Mouse (Mus musculus): ENCODE data around the gene Gm3952. TPM values are rescaled to one million over a fixed set of nuclear protein-coding genes. Genes with fewer than 3 reads are reported as not detected.
A peak's percentile ranks its signal among the peaks of the same experiment; 100 is the strongest.

Gene Gm3952
- polyA plus RNA-seq (2016; fragmentation: Nextera tagmentation; extraction: Ambion mirVana), result not detected in 2 replicates

- Histone ChIP-seq H3K4me1 (no peaks in the 10 kb centered on the region), H3K4me3 (no peak within 1 kb of the TSS), H3K9ac (no peak within 1 kb of the TSS), H3K9me3 (replicated peaks) (no peaks in the 10 kb centered on the region), H3K27ac (no peak within 1 kb of the TSS), H3K27me3 (replicated peaks) (no peaks in the 10 kb centered on the region), H3K4me2 (no peak within 1 kb of the TSS), H3K36me3 (no peaks in the 10 kb centered on the region)
- WGBS (ENCODE audit: insufficient replicate concordance), result 48% methylated on average over 1 of the region's 1 CpGs
- ATAC-seq, result no peak
Observed at GRCm38 (mm10) chr8:128798594-128798993, at the start of gene Gm3952. Gm3952 (minus strand) TSS chr8:128798694.

- H3K4me2 ChIP-seq, result no peak overlapping the region
- no peak overlapping the region for H3K27ac ChIP-seq
- no peaks in the 10 kb centered on the region for H3K27me3 ChIP-seq (replicated peaks)
- H3K36me3 ChIP-seq, result no peaks in the 10 kb centered on the region
- no peaks in the 10 kb centered on the region for H3K4me1 ChIP-seq
- no peak overlapping the region for H3K4me3 ChIP-seq
- no peak for ATAC-seq
- H3K9me3 ChIP-seq (replicated peaks), result no peaks in the 10 kb centered on the region
- H3K9ac ChIP-seq, result no peak overlapping the region
- 24% methylated on average over 5 of the region's 5 CpGs for WGBS (ENCODE audit: insufficient replicate concordance)
Observed at GRCm38 (mm10) chr8:128843749-128844148, 45.3 kb upstream of the Gm3952 start.

- no peak overlapping the region for H3K4me3 ChIP-seq
- H3K27ac ChIP-seq, result no peak overlapping the region
- ATAC-seq, result no peak
- H3K27me3 ChIP-seq (replicated peaks), result no peaks in the 10 kb centered on the region
- WGBS (ENCODE audit: insufficient replicate concordance), result 60% methylated on average over 4 of the region's 4 CpGs
- H3K4me2 ChIP-seq, result no peak overlapping the region
- H3K9me3 ChIP-seq (replicated peaks), result no peaks in the 10 kb centered on the region
- no peaks in the 10 kb centered on the region for H3K36me3 ChIP-seq
- no peak overlapping the region for H3K9ac ChIP-seq
- no peaks in the 10 kb centered on the region for H3K4me1 ChIP-seq
Observed at GRCm38 (mm10) chr8:128812521-128812920, 14.0 kb upstream of the Gm3952 start.

GRCm38 (mm10) chr8:128735692-128736091 is 62.8 kb downstream of the Gm3952 start:
- Histone ChIP-seq H3K27ac (no peak overlapping the region), H3K9ac (no peak overlapping the region), H3K36me3 (peaks cover 79% of the 10 kb centered on the region), H3K4me1 (no peaks in the 10 kb centered on the region), H3K9me3 (replicated peaks) (no peaks in the 10 kb centered on the region), H3K4me3 (no peak overlapping the region), H3K4me2 (no peak overlapping the region), H3K27me3 (replicated peaks) (no peaks in the 10 kb centered on the region)
- 78% methylated on average over 3 of the region's 3 CpGs for WGBS (ENCODE audit: insufficient replicate concordance)
- no peak for ATAC-seq

GRCm38 (mm10) chr8:128734118-128734517 is 64.4 kb downstream of the Gm3952 start:
- H3K4me3 ChIP-seq, result no peak overlapping the region
- H3K4me2 ChIP-seq, result no peak overlapping the region
- H3K9ac ChIP-seq, result no peak overlapping the region
- H3K4me1 ChIP-seq, result no peaks in the 10 kb centered on the region
- WGBS (ENCODE audit: insufficient replicate concordance), result 65% methylated on average over 3 of the region's 3 CpGs
- H3K27ac ChIP-seq, result no peak overlapping the region
- H3K27me3 ChIP-seq (replicated peaks), result no peaks in the 10 kb centered on the region
- ATAC-seq, result no peak
- H3K36me3 ChIP-seq, result peaks cover 83% of the 10 kb centered on the region
- H3K9me3 ChIP-seq (replicated peaks), result no peaks in the 10 kb centered on the region

GRCm38 (mm10) chr8:128732254-128732653 is 66.2 kb downstream of the Gm3952 start:
- Histone ChIP-seq H3K4me2 (no peak overlapping the region), H3K4me1 (no peaks in the 10 kb centered on the region), H3K9ac (no peak overlapping the region), H3K27ac (no peak overlapping the region), H3K9me3 (replicated peaks) (no peaks in the 10 kb centered on the region), H3K27me3 (replicated peaks) (no peaks in the 10 kb centered on the region), H3K4me3 (no peak overlapping the region), H3K36me3 (peaks cover 83% of the 10 kb centered on the region)
- 78% methylated on average over 2 of the region's 2 CpGs for WGBS (ENCODE audit: insufficient replicate concordance)
- no peak for ATAC-seq

- Histone ChIP-seq H3K4me3 (no peak overlapping the region), H3K4me1 (no peaks in the 10 kb centered on the region), H3K27ac (no peak overlapping the region), H3K36me3 (peaks cover 83% of the 10 kb centered on the region), H3K9ac (no peak overlapping the region), H3K4me2 (no peak overlapping the region), H3K27me3 (replicated peaks) (no peaks in the 10 kb centered on the region), H3K9me3 (replicated peaks) (no peaks in the 10 kb centered on the region)
- no peak for ATAC-seq
- WGBS (ENCODE audit: insufficient replicate concordance), result 88% methylated on average over 1 of the region's 1 CpGs
Observed at GRCm38 (mm10) chr8:128727213-128727612, 71.3 kb downstream of the Gm3952 start.

- H3K4me1 ChIP-seq, result peaks cover 5% of the 10 kb centered on the region; the same call in 1 of the 2 replicates
- no peak overlapping the region for H3K9ac ChIP-seq
- H3K4me2 ChIP-seq, result no peak overlapping the region
- no peaks in the 10 kb centered on the region for H3K9me3 ChIP-seq (replicated peaks)
- peaks cover 80% of the 10 kb centered on the region for H3K36me3 ChIP-seq
- no peaks in the 10 kb centered on the region for H3K27me3 ChIP-seq (replicated peaks)
- no peak overlapping the region for H3K4me3 ChIP-seq
- 65% methylated on average over 1 of the region's 1 CpGs for WGBS (ENCODE audit: insufficient replicate concordance)
- no peak for ATAC-seq
- no peak overlapping the region for H3K27ac ChIP-seq
Observed at GRCm38 (mm10) chr8:128724819-128725218, 73.7 kb downstream of the Gm3952 start.

GRCm38 (mm10) chr8:128716184-128716583 is 82.3 kb downstream of the Gm3952 start:
- Histone ChIP-seq H3K36me3 (peaks cover 89% of the 10 kb centered on the region), H3K4me1 (peaks cover 5% of the 10 kb centered on the region; the same call in 1 of the 2 replicates), H3K27ac (no peak overlapping the region), H3K27me3 (replicated peaks) (no peaks in the 10 kb centered on the region), H3K4me3 (no peak overlapping the region), H3K9me3 (replicated peaks) (no peaks in the 10 kb centered on the region), H3K9ac (no peak overlapping the region), H3K4me2 (no peak overlapping the region)
- no peak for ATAC-seq

GRCm38 (mm10) chr8:128709261-128709660 is 89.2 kb downstream of the Gm3952 start:
- peak; percentile 77 for ATAC-seq
- H3K4me3 ChIP-seq, result no peak overlapping the region
- WGBS (ENCODE audit: insufficient replicate concordance), result 36% methylated on average over 3 of the region's 3 CpGs
- no peak overlapping the region for H3K4me2 ChIP-seq
- H3K27me3 ChIP-seq (replicated peaks), result no peaks in the 10 kb centered on the region
- H3K36me3 ChIP-seq, result peaks cover 85% of the 10 kb centered on the region
- H3K4me1 ChIP-seq, result peaks cover 10% of the 10 kb centered on the region
- H3K27ac ChIP-seq, result no peak overlapping the region
- H3K9me3 ChIP-seq (replicated peaks), result no peaks in the 10 kb centered on the region
- no peak overlapping the region for H3K9ac ChIP-seq

GRCm38 (mm10) chr8:128704836-128705235 is 93.7 kb downstream of the Gm3952 start:
- no peak for ATAC-seq
- WGBS (ENCODE audit: insufficient replicate concordance), result 93% methylated on average over 2 of the region's 2 CpGs
- Histone ChIP-seq H3K27ac (no peak overlapping the region), H3K4me3 (no peak overlapping the region), H3K9me3 (replicated peaks) (no peaks in the 10 kb centered on the region), H3K9ac (no peak overlapping the region), H3K4me2 (no peak overlapping the region), H3K4me1 (peaks cover 25% of the 10 kb centered on the region), H3K36me3 (peaks cover 40% of the 10 kb centered on the region), H3K27me3 (replicated peaks) (no peaks in the 10 kb centered on the region)

GRCm38 (mm10) chr8:128704376-128704775 is 94.1 kb downstream of the Gm3952 start:
- WGBS (ENCODE audit: insufficient replicate concordance), result 83% methylated on average over 1 of the region's 1 CpGs
- no peak overlapping the region for H3K4me3 ChIP-seq
- no peaks in the 10 kb centered on the region for H3K27me3 ChIP-seq (replicated peaks)
- no peak overlapping the region for H3K9ac ChIP-seq
- no peak overlapping the region for H3K4me2 ChIP-seq
- peaks cover 36% of the 10 kb centered on the region for H3K36me3 ChIP-seq
- no peak for ATAC-seq
- H3K27ac ChIP-seq, result no peak overlapping the region
- no peaks in the 10 kb centered on the region for H3K9me3 ChIP-seq (replicated peaks)
- H3K4me1 ChIP-seq, result peaks cover 29% of the 10 kb centered on the region

- Histone ChIP-seq H3K9me3 (replicated peaks) (no peaks in the 10 kb centered on the region), H3K4me3 (no peak overlapping the region), H3K27me3 (replicated peaks) (no peaks in the 10 kb centered on the region), H3K4me2 (no peak overlapping the region), H3K27ac (no peak overlapping the region), H3K9ac (no peak overlapping the region), H3K4me1 (peaks cover 73% of the 10 kb centered on the region), H3K36me3 (no peaks in the 10 kb centered on the region)
- ATAC-seq, result no peak
- 47% methylated on average over 3 of the region's 3 CpGs for WGBS (ENCODE audit: insufficient replicate concordance)
Observed at GRCm38 (mm10) chr8:128697945-128698344, 100.5 kb downstream of the Gm3952 start.

Data from liver, embryonic 12.5 days (tissue).